Mouse (Mus musculus): ENCODE measurements around the gene Adam12.

DNA sequence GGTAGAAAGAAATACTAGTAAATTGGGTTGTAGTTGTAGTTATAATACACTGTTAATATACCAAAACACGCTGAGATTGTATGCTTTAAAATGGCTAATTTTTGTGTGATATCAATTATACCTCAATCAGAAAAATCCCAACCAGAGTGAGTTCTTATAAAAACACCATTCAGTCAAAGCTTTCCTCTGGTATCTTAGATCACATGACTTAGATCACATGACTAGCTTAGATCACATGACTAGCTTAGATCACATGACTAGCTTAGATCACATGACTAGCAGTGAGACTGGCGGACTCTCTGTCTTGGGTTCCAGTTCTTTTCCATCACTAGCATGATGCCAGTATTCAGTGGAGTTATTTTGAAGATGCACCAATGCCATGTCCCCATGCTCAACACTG lies 134.1 kb downstream of the Adam12 start:
- TF ChIP-seq CTCF (conservative IDR thresholded peaks at IDR 0.05; ENCODE audit: low read length) (no peak), NANOG (IDR thresholded peaks at IDR 0.05; ENCODE audit: borderline replicate concordance, low read length) (no peak), POU5F1 (IDR thresholded peaks at IDR 0.05; ENCODE audit: borderline replicate concordance, low read length) (no peak)

All from E14TG2a.4 (cell line).